Mouse (Mus musculus): Measurements from ENCODE around the gene Dpp6. TPM values are rescaled to one million over a fixed set of nuclear protein-coding genes. Genes with fewer than 3 reads are reported as not detected.

Gene Dpp6
- total and polyA plus RNA-seq, 3 experiments: not detected

DNA sequence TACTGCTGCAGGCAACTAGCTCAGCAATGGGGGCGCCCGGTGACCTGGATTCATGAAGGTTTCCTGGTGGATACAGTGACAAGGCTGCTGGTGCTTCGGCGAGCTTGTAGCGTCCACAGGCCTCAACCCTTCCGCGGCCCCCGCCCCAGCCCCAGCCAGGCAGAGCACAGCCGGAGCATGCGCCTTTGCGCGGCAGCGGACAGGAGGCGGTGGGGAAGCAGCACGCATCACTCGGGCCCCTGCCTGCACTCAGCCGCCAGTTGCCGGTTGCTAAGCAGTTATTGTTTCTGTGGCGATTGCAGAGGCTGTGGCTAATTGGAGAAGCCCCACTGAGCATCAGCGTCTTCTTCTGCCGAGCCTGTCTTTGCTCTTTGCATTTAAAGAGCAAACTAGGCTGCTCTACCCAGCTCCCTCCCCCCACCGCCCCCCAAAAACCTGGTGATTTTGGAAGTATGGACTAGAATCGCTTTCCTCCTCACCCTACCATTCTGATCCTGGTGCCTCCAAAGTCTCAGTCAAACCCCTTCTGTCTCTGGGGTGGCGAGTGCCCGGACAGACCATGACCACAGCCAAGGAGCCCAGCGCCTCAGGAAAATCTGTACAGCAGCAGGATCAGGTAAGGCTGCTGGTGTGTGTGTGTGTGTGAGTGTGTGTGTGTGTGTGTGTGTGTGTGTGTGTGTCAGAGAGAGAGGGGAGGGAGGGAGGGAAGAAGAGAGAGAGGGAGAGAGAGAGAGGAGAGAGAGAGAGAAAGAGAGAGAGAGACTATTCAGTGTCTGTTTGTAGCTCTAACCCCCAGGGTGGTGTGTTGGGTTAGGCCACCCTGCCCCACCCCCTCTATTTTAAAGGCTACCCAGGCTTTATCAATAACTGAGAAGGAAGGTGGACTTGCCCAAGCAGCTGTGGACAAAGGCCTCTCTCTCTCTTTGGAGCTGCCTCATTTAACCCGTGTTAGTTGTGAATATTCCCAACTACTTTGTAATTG lies 445.0 kb downstream of the Dpp6 start:
- H3K27me3 ChIP-seq (ENCODE audit: control insufficient read depth in 1 of 2, insufficient read depth in 2 of 2, low read length in 2 of 2): no peaks in the 10 kb centered on the region
- H3K9ac ChIP-seq (ENCODE audit: control insufficient read depth, low read depth, low read length, poor library complexity, severe bottlenecking): no peak overlapping the region
- H3K9me3 ChIP-seq (replicated peaks; ENCODE audit: insufficient read depth, low read length): no peaks in the 10 kb centered on the region
- no peak for DNase-seq (ENCODE audit: low read depth, low spot score)
- H3K4me1 ChIP-seq (ENCODE audit: control insufficient read depth in 1 of 2, insufficient read depth in 2 of 2, low read length in 2 of 2): no peaks in the 10 kb centered on the region
- no peaks in the 10 kb centered on the region for H3K36me3 ChIP-seq (ENCODE audit: control insufficient read depth in 1 of 2, insufficient read depth in 2 of 2, low read length in 2 of 2)
- no peak for TF ChIP-seq ZC3H11A (IDR thresholded peaks at IDR 0.05; ENCODE audit: low read depth, low read length)
- no peak overlapping the region for H3K27ac ChIP-seq (ENCODE audit: control insufficient read depth, low read depth, low read length)
- H3K4me3 ChIP-seq (ENCODE audit: control insufficient read depth in 1 of 2, insufficient read depth in 1 of 2, low read depth in 2 of 2, low read length in 2 of 2): no peak overlapping the region
- H3K79me2 ChIP-seq (ENCODE audit: control insufficient read depth, insufficient read depth, low read length, poor library complexity): no peaks in the 10 kb centered on the region

DNA sequence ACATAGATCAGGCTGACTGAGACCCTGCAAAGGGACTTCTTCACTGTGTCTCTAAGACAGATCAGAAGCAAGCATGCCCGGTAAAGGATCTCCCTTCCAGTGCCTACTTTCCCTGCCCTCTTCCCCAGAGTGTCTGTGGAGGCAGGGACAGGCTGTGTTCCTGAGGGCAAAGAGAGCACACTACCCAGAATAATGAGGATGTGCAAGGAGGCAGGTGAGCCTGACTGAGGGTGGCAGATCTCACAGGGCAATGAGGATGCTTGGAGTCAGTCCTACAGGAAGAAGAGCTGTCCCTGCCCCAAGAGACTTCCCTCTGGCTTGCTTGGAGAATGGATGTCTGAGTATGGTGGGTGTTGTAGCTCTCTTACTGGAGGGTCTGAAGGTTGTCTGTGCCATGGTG lies 445.7 kb downstream of the Dpp6 start:
- Histone ChIP-seq H3K79me2 (ENCODE audit: control insufficient read depth, insufficient read depth, low read length, poor library complexity) (no peaks in the 10 kb centered on the region), H3K27ac (ENCODE audit: control insufficient read depth, low read depth, low read length) (no peak overlapping the region), H3K9ac (ENCODE audit: control insufficient read depth, low read depth, low read length, poor library complexity, severe bottlenecking) (no peak overlapping the region), H3K36me3 (ENCODE audit: control insufficient read depth in 1 of 2, insufficient read depth in 2 of 2, low read length in 2 of 2) (no peaks in the 10 kb centered on the region), H3K4me3 (ENCODE audit: control insufficient read depth in 1 of 2, insufficient read depth in 1 of 2, low read depth in 2 of 2, low read length in 2 of 2) (no peak overlapping the region), H3K9me3 (replicated peaks; ENCODE audit: insufficient read depth, low read length) (no peaks in the 10 kb centered on the region), H3K27me3 (ENCODE audit: control insufficient read depth in 1 of 2, insufficient read depth in 2 of 2, low read length in 2 of 2) (no peaks in the 10 kb centered on the region), H3K4me1 (ENCODE audit: control insufficient read depth in 1 of 2, insufficient read depth in 2 of 2, low read length in 2 of 2) (no peaks in the 10 kb centered on the region)
- DNase-seq (ENCODE audit: low read depth, low spot score): no peak
- TF ChIP-seq MXI1 (IDR thresholded peaks at IDR 0.05; ENCODE audit: low read depth, low read length) (no peak), JUND (IDR thresholded peaks at IDR 0.05; ENCODE audit: low read depth, low read length) (no peak), CHD1 (IDR thresholded peaks at IDR 0.05; ENCODE audit: low read depth, low read length) (no peak), GABPA (IDR thresholded peaks at IDR 0.05; ENCODE audit: low read depth, low read length) (no peak), TBP (IDR thresholded peaks at IDR 0.05; ENCODE audit: low read depth, low read length) (no peak)

DNA sequence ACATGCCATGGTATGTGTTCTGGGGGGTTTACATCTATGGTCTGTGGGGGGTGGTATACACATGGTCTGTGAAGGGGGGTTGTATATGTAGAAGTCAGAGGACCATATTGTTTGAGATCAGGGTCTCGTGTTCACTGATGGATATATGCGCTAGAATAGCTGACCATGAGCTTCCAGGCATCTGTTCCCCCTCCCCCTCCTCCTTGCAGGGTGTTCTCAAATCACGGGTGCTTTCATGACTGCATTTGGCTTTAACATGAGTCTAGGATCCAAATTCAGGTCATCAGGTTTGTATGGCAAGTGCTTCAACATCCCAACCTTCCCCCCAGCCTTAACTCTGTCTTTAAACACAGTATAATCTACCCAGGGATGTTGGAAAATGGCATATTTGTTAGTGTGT lies 448.3 kb downstream of the Dpp6 start:
- Histone ChIP-seq H3K27ac (ENCODE audit: control insufficient read depth, low read depth, low read length) (no peak overlapping the region), H3K4me1 (ENCODE audit: control insufficient read depth in 1 of 2, insufficient read depth in 2 of 2, low read length in 2 of 2) (no peaks in the 10 kb centered on the region), H3K4me3 (ENCODE audit: control insufficient read depth in 1 of 2, insufficient read depth in 1 of 2, low read depth in 2 of 2, low read length in 2 of 2) (no peak overlapping the region), H3K9ac (ENCODE audit: control insufficient read depth, low read depth, low read length, poor library complexity, severe bottlenecking) (no peak overlapping the region), H3K79me2 (ENCODE audit: control insufficient read depth, insufficient read depth, low read length, poor library complexity) (no peaks in the 10 kb centered on the region), H3K27me3 (ENCODE audit: control insufficient read depth in 1 of 2, insufficient read depth in 2 of 2, low read length in 2 of 2) (no peaks in the 10 kb centered on the region), H3K36me3 (ENCODE audit: control insufficient read depth in 1 of 2, insufficient read depth in 2 of 2, low read length in 2 of 2) (no peaks in the 10 kb centered on the region), H3K9me3 (replicated peaks; ENCODE audit: insufficient read depth, low read length) (no peaks in the 10 kb centered on the region)
- no peak for DNase-seq (ENCODE audit: low read depth, low spot score)
- TF ChIP-seq GABPA (IDR thresholded peaks at IDR 0.05; ENCODE audit: low read depth, low read length): no peak
- no peak for TF ChIP-seq CHD1 (IDR thresholded peaks at IDR 0.05; ENCODE audit: low read depth, low read length)
- TF ChIP-seq TCF12 (IDR thresholded peaks at IDR 0.05; ENCODE audit: low read depth, low read length): no peak
- TF ChIP-seq KAT2A (conservative IDR thresholded peaks at IDR 0.05; ENCODE audit: low read depth, low read length): no peak
- TF ChIP-seq ZMIZ1 (IDR thresholded peaks at IDR 0.05; ENCODE audit: low read depth, low read length): no peak
- no peak for TF ChIP-seq UBTF (IDR thresholded peaks at IDR 0.05; ENCODE audit: borderline replicate concordance, insufficient read depth, low read depth, low read length)
- TF ChIP-seq BHLHE40 (IDR thresholded peaks at IDR 0.05; ENCODE audit: borderline replicate concordance, low read depth, low read length): no peak
- TF ChIP-seq GATA1 (IDR thresholded peaks at IDR 0.05; ENCODE audit: low read depth, low read length): no peak

All from MEL (cell line).